Mouse (Mus musculus): ENCODE results near the gene Ankrd45. TPM values are rescaled to one million over a fixed set of nuclear protein-coding genes. Genes with fewer than 3 reads are reported as not detected.
"Not testable (repeated sequence)": the region's sequence is repeated elsewhere in the genome, so short reads cannot be mapped to it uniquely, and the experiment has no call there.

Ankrd45 gene
- total and polyA plus RNA-seq, 2 experiments from 2014 or later = 2.6 to 5.9 TPM

DNA sequence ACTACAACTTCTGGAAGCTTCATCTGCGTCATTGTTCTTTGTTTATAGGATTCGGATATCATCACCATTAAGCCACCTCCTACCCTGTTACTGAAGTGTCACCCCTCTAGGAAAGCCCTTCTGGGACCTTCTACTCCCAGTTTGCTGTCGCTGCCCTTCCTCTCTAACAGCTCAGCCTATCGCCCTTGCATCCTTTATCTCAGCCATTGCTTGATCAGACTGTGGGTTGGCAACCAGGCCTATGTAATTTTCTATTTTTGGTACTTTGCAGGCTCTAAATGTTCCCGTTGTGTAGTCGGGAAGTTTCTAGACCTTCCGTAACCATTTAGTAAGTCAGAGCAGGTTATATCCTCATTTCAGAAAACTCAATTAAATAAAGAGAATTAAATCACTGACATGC lies 725 bp downstream of the Ankrd45 start:
- no peak overlapping the region; the same call in 1 of the 2 replicates for H3K4me3 ChIP-seq (ENCODE audit: low read depth, low read length)
- ATAC-seq (ENCODE audit: insufficient read depth, low read depth) (peak; percentile 36; the same call in 1 of the 2 replicates), DNase-seq (ENCODE audit: low spot score) (no peak)
- WGBS = 48% methylated on average over 7 of the region's 7 CpGs
- no peak overlapping the region for H3K27ac ChIP-seq (ENCODE audit: low read depth)
- peak overlapping the region; percentile 80 for H3K4me2 ChIP-seq (ENCODE audit: low read depth, low read length)
- H3K9me3 ChIP-seq (replicated peaks; ENCODE audit: control insufficient read depth, low read length) = no peaks in the 10 kb centered on the region
- H3K4me1 ChIP-seq (ENCODE audit: control insufficient read depth, insufficient read depth) = 0 out of 2 replicates have a peak, but pooled peaks cover 7% of the 10 kb centered on the region
- H3K36me3 ChIP-seq (replicated peaks; ENCODE audit: control insufficient read depth, insufficient read depth, low read length) = no peaks in the 10 kb centered on the region
- TF ChIP-seq CTCF (IDR thresholded peaks at IDR 0.05; ENCODE audit: low read depth) = no peak
- TF ChIP-seq EP300 (IDR thresholded peaks at IDR 0.05; ENCODE audit: low read depth) = no peak
- H3K9ac ChIP-seq (replicated peaks; ENCODE audit: low read depth, low read length) = no peak overlapping the region
- H3K27me3 ChIP-seq (ENCODE audit: control insufficient read depth, insufficient read depth, low read length) = no peaks in the 10 kb centered on the region

- DNase-seq (ENCODE audit: low spot score); H3K36me3 ChIP-seq (replicated peaks; ENCODE audit: control insufficient read depth, insufficient read depth, low read length); H3K4me2 ChIP-seq (ENCODE audit: low read depth, low read length); H3K4me1 ChIP-seq (ENCODE audit: control insufficient read depth, insufficient read depth); H3K9ac ChIP-seq (replicated peaks; ENCODE audit: low read depth, low read length); ATAC-seq (ENCODE audit: insufficient read depth, low read depth); H3K9me3 ChIP-seq (replicated peaks; ENCODE audit: control insufficient read depth, low read length); H3K27me3 ChIP-seq (ENCODE audit: control insufficient read depth, insufficient read depth, low read length); H3K4me3 ChIP-seq (ENCODE audit: low read depth, low read length); H3K27ac ChIP-seq (ENCODE audit: low read depth): not testable (repeated sequence)
- WGBS = 64% methylated on average over 8 of the region's 8 CpGs
Observed at GRCm38 (mm10) chr1:161145611-161146010, 3.1 kb downstream of the Ankrd45 start.

- 59% methylated on average over 2 of the region's 2 CpGs for WGBS
- Histone ChIP-seq H3K4me3 (ENCODE audit: low read depth, low read length) (no peak overlapping the region), H3K9ac (replicated peaks; ENCODE audit: low read depth, low read length) (no peak overlapping the region), H3K4me1 (ENCODE audit: control insufficient read depth, insufficient read depth) (0 out of 2 replicates have a peak, but pooled peaks cover 4% of the 10 kb centered on the region), H3K9me3 (replicated peaks; ENCODE audit: control insufficient read depth, low read length) (no peaks in the 10 kb centered on the region), H3K27ac (ENCODE audit: low read depth) (no peak overlapping the region), H3K36me3 (replicated peaks; ENCODE audit: control insufficient read depth, insufficient read depth, low read length) (no peaks in the 10 kb centered on the region), H3K4me2 (ENCODE audit: low read depth, low read length) (no peak overlapping the region), H3K27me3 (ENCODE audit: control insufficient read depth, insufficient read depth, low read length) (no peaks in the 10 kb centered on the region)
- DNase-seq (ENCODE audit: low spot score) = no peak
- TF ChIP-seq EP300 (IDR thresholded peaks at IDR 0.05; ENCODE audit: low read depth) = no peak
- no peak for TF ChIP-seq CTCF (IDR thresholded peaks at IDR 0.05; ENCODE audit: low read depth)
- ATAC-seq (ENCODE audit: insufficient read depth, low read depth) = no peak
Observed at GRCm38 (mm10) chr1:161147888-161148287, 5.4 kb downstream of the Ankrd45 start.

DNA sequence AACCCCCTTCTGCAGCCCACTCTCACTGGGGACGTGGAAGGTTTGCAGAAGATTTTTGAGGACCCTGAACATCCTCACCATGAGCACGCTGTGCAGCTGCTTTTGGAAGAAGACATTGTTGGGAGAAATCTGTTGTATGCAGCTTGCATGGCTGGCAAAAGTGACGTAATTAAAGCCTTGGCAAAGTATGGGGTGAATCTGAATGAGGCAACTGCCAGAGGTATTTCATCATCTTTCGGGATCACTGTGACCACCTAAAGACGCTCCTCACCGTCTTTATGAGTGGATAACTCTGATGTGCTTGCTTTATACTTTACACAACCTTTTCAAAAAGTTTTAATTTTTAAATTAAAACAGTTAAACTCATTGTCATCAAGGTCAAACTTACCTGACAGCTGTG lies 8.6 kb downstream of the Ankrd45 start:
- Histone ChIP-seq H3K9me3 (replicated peaks; ENCODE audit: control insufficient read depth, low read length) (no peaks in the 10 kb centered on the region), H3K4me1 (ENCODE audit: control insufficient read depth, insufficient read depth) (no peaks in the 10 kb centered on the region), H3K4me3 (ENCODE audit: low read depth, low read length) (no peak overlapping the region), H3K27me3 (ENCODE audit: control insufficient read depth, insufficient read depth, low read length) (no peaks in the 10 kb centered on the region), H3K9ac (replicated peaks; ENCODE audit: low read depth, low read length) (no peak overlapping the region), H3K36me3 (replicated peaks; ENCODE audit: control insufficient read depth, insufficient read depth, low read length) (no peaks in the 10 kb centered on the region), H3K4me2 (ENCODE audit: low read depth, low read length) (no peak overlapping the region), H3K27ac (ENCODE audit: low read depth) (no peak overlapping the region)
- ATAC-seq (ENCODE audit: insufficient read depth, low read depth) (no peak), DNase-seq (ENCODE audit: low spot score) (no peak)
- WGBS = 63% methylated on average over 6 of the region's 6 CpGs
- TF ChIP-seq EP300 (IDR thresholded peaks at IDR 0.05; ENCODE audit: low read depth) = no peak
- no peak for TF ChIP-seq CTCF (IDR thresholded peaks at IDR 0.05; ENCODE audit: low read depth)

DNA sequence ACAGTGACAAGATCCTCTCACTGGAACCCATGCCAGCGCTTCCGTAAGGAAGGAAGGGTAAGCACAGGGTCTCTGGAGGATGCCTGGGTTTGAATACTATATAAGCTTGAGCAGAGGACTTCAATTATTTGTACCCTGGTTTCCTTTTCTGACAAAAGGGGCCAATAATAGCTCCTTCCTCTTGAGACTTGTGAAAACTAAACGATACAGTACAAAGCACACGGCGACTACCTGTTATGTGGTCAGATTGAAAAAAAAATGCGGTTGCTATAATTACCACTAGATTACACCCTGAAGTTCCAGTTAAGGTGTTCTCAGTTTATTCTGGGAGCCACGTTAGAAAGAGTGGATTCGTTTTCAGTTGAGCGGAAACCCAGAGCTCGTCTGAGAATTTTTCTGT lies 14.1 kb downstream of the Ankrd45 start:
- H3K9ac ChIP-seq (replicated peaks; ENCODE audit: low read depth, low read length) = no peak overlapping the region
- 74% methylated on average over 10 of the region's 10 CpGs for WGBS
- H3K4me3 ChIP-seq (ENCODE audit: low read depth, low read length) = no peak overlapping the region
- no peak overlapping the region for H3K27ac ChIP-seq (ENCODE audit: low read depth)
- TF ChIP-seq EP300 (IDR thresholded peaks at IDR 0.05; ENCODE audit: low read depth) = no peak
- no peak for TF ChIP-seq CTCF (IDR thresholded peaks at IDR 0.05; ENCODE audit: low read depth)
- H3K4me2 ChIP-seq (ENCODE audit: low read depth, low read length) = no peak overlapping the region
- ATAC-seq (ENCODE audit: insufficient read depth, low read depth) = no peak
- no peaks in the 10 kb centered on the region for H3K27me3 ChIP-seq (ENCODE audit: control insufficient read depth, insufficient read depth, low read length)
- H3K4me1 ChIP-seq (ENCODE audit: control insufficient read depth, insufficient read depth) = no peaks in the 10 kb centered on the region
- no peaks in the 10 kb centered on the region for H3K9me3 ChIP-seq (replicated peaks; ENCODE audit: control insufficient read depth, low read length)
- H3K36me3 ChIP-seq (replicated peaks; ENCODE audit: control insufficient read depth, insufficient read depth, low read length) = no peaks in the 10 kb centered on the region
- DNase-seq (ENCODE audit: low spot score) = no peak

- H3K9me3 ChIP-seq (replicated peaks; ENCODE audit: control insufficient read depth, low read length) = no peaks in the 10 kb centered on the region
- no peak within 1 kb of the TSS for H3K4me3 ChIP-seq (ENCODE audit: low read depth, low read length)
- no peak within 1 kb of the TSS for H3K27ac ChIP-seq (ENCODE audit: low read depth)
- no peaks in the 10 kb centered on the region for H3K4me1 ChIP-seq (ENCODE audit: control insufficient read depth, insufficient read depth)
- H3K36me3 ChIP-seq (replicated peaks; ENCODE audit: control insufficient read depth, insufficient read depth, low read length) = no peaks in the 10 kb centered on the region
- 87% methylated on average over 3 of the region's 3 CpGs for WGBS
- no peaks in the 10 kb centered on the region for H3K27me3 ChIP-seq (ENCODE audit: control insufficient read depth, insufficient read depth, low read length)
- TF ChIP-seq CTCF (IDR thresholded peaks at IDR 0.05; ENCODE audit: low read depth) (no peak), EP300 (IDR thresholded peaks at IDR 0.05; ENCODE audit: low read depth) (no peak)
- no peak for ATAC-seq (ENCODE audit: insufficient read depth, low read depth)
- H3K4me2 ChIP-seq (ENCODE audit: low read depth, low read length) = no peak within 1 kb of the TSS
- H3K9ac ChIP-seq (replicated peaks; ENCODE audit: low read depth, low read length) = no peak within 1 kb of the TSS
- no peak for DNase-seq (ENCODE audit: low spot score)
Observed at GRCm38 (mm10) chr1:161159214-161159613, 16.7 kb downstream of the Ankrd45 start, which contains the start of gene Tex50. Gene Tex50 (minus strand): TSS chr1:161159314.

Data from heart, postnatal 0 days (tissue).